Mouse (Mus musculus): Measurements from ENCODE around the gene Serpinf2. TPM values are rescaled to one million over a fixed set of nuclear protein-coding genes. Genes with fewer than 3 reads are reported as not detected.
A peak's percentile ranks its signal among the peaks of the same experiment; 100 is the strongest.

Gene Serpinf2
- total RNA-seq, 2 experiments from 2014 or later: 0.28 TPM; not detected in 1

DNA sequence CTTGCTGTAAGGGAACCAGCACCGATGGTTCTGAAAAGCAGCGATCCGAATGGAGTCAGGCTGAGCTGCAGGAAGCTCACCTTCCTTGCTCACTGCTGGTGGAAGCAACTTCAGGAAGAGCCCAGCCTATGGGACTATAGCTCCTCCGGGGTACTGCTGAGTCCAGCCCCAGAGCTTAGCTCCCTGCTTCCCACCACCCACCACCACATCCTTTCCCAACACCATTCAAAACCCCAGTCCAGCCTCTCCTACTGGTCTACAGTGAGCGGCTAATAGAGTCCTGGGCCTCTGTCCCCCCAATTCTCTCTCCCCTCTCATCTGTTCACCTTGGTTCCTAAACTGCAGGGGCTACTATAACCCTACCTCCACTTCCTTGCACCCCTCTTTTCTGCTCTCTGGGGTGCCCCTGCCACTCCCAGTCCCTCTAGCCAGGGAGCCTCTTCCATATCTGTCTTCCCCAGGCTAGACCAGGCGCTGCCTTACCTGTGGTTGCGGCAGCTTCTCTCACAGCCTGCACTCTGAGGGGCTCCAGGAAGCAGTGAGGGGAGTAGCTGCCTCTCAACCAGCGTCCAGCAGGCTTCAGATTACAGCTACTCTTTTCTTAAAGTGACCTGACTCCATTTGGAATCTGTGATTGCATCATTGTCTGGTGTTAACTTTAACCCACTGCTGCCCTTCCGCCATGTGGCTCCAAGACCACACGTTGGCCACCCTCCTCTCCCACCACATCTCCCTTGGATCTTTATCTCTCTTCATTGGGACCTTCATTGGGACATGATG lies 17.2 kb downstream of the Serpinf2 start, which contains the start of gene Serpinf1:
TSS of gene Serpinf1 (minus strand) at position 689 of the 780 bp plus-strand sequence.
- intact Hi-C loops (cut with DNase I): no loop called here
- DNase-seq (ENCODE audit: extremely low spot score in 1 of 2, low spot score in 2 of 2): no peak
- no peak within 1 kb of the TSS for H3K27ac ChIP-seq
- TF ChIP-seq CTCF (IDR thresholded peaks at IDR 0.05): no peak
- no peak within 1 kb of the TSS for H3K4me3 ChIP-seq

DNA sequence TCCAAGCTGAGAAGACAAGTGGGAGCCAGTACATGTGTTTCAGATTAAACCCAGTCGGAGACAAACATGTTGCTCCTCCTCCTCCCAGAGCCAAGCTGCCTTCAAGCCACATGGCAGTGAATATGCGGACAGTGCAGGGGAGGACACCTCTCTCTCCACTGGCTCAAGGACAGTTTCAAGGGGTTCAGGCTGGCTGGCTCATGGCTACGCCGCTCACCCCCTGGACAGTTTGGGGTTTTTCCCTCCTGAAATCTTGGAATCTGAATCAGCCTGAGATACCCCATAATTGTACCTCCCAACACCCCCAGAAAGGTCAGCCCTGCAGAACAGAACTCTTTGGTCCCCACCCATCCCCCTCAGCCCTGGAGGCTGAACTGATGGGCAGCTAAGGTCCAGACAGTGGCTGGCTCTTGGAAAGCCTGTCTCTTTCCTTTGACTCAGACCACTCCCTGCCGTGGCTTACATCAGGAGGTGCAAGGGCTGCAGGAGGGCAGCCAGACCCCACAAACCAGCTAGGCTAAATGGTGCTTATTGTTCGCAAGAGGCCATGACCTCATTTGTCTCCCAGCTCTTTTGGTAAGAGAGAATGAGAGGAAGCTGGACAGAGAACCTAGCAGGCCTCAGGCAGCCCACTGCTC lies 17.9 kb downstream of the Serpinf2 start:
- intact Hi-C loops (cut with DNase I): no loop called here

DNA sequence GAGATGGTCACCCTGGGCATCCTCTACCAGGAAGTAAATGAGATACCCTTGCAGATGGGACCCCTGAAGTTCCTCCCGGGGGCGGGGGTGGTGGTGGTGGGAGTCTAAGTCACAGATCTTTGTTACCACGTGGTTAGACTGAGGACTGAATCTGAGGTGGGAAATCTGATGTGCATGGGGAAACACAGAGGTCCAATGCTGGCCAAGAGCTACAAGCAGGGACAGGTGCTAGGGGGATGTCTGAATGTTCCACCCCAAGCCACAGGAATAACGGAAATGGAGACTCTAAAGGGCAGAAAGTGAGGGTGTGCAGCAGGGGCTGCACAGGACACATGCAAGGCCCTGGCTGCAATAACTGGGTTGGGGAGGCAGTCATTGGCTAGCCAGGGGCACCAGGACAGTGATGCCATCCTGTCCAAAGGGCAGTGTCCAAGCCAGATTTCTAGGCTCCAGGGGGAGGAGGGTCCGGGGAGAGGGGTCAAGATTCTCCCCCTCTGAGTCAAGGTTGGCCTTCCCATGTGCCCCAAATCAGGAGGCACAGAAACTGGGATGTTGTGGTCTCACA lies 18.5 kb downstream of the Serpinf2 start:
- Histone ChIP-seq H3K4me3 (no peak overlapping the region), H3K27ac (no peak overlapping the region)
- TF ChIP-seq CTCF (IDR thresholded peaks at IDR 0.05): no peak
- intact Hi-C loops (cut with DNase I): no loop called here
- no peak for DNase-seq (ENCODE audit: extremely low spot score in 1 of 2, low spot score in 2 of 2)

More for the DNA sequence above, 17.9 kb downstream of the Serpinf2 start:
- no peak for DNase-seq (ENCODE audit: extremely low spot score in 1 of 2, low spot score in 2 of 2)
- Histone ChIP-seq H3K4me3 (no peak overlapping the region), H3K27ac (no peak overlapping the region)
- TF ChIP-seq CTCF (IDR thresholded peaks at IDR 0.05): no peak

DNA sequence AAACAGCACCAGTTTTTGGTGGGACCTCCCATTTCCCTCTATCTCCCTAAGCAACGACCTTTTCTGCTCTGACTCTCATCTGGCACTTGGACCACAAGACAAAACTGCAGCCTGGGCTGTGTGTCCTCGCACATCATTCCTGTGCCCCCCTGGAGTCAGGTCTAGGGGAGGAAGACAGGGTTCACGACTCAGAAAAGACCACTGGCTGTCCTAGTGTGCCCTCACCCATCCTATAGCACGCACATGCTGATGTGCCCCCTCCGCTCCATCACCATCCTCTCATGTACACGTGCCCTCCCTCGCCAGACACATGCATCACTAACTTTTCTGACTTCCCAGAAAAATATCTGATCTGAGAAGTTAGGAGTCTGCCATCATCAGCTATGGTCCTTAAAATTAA lies 19.4 kb downstream of the Serpinf2 start:
- no peak for DNase-seq (ENCODE audit: extremely low spot score in 1 of 2, low spot score in 2 of 2)
- TF ChIP-seq CTCF (IDR thresholded peaks at IDR 0.05): no peak
- Histone ChIP-seq H3K27ac (no peak overlapping the region), H3K4me3 (no peak overlapping the region)
- intact Hi-C loops (cut with DNase I): no loop called here

DNA sequence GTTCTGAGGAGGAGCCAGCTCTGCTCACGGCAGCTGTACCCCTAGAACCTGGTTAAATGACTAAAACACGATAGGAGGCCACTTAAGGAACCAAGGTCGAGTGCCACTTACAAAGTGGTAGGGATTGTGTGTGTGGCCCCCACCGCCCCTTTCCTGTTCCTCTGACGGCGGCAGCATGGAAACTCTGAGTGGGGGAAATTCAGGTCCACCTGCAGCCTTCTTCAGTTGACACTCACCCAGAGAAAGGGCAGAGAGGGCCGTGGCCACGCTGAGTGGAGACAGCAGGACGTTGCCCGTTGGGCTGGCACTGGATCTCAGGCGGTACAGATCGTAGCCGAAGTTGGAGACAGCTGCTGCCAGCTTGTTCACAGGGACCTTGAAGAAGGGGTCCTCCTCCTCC lies 23.4 kb downstream of the Serpinf2 start:
- intact Hi-C loops (cut with DNase I): no loop called here
- Histone ChIP-seq H3K27ac (no peak overlapping the region), H3K4me3 (no peak overlapping the region)
- TF ChIP-seq CTCF (IDR thresholded peaks at IDR 0.05): no peak
- no peak for DNase-seq (ENCODE audit: extremely low spot score in 1 of 2, low spot score in 2 of 2)

DNA sequence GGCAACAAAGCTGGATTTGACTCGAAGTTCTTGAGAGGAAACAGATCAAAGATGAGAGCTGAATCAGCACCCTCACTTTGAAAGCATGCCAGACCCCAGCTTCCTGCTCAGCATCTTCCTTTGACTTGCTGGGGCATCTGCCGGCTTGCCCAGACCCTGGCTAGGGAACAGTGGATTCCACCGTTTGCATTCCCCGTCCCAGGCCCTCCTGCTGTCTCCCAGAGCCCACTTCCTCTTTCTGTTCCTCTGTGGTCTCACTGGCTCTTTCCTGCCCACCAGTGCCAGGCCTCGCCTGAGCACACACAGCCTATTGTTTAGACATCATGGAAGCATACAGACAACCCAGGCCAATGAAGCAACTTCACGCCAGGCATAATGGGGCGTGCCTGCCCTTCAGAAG lies 24.3 kb downstream of the Serpinf2 start:
- H3K27ac ChIP-seq: no peak overlapping the region
- H3K4me3 ChIP-seq: no peak overlapping the region
- no peak for DNase-seq (ENCODE audit: extremely low spot score in 1 of 2, low spot score in 2 of 2)
- intact Hi-C loops (cut with DNase I): no loop called here
- no peak for TF ChIP-seq CTCF (IDR thresholded peaks at IDR 0.05)

DNA sequence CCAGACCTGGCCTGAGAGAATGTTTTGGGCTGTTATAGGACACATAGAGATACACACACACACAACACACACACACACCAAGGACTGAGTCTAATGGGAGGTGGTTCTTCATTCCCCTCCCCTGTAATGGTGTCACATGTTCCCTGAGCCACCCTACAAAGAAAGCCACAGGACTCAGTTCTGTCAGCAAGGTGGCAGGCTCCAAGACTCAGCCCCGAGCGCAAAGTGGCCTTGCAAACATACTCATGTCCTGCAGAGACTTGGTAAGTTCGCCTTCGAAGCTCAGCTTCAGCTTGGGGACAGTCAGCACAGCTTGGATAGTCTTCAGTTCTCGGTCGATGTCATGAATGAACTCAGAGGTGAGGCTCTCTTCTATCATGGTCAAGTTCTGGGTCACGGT lies 28.8 kb downstream of the Serpinf2 start:
- Histone ChIP-seq H3K4me3 (no peak overlapping the region), H3K27ac (no peak overlapping the region)
- DNase-seq (ENCODE audit: extremely low spot score in 1 of 2, low spot score in 2 of 2): no peak
- intact Hi-C loops (cut with DNase I): no loop called here
- TF ChIP-seq CTCF (IDR thresholded peaks at IDR 0.05): no peak

DNA sequence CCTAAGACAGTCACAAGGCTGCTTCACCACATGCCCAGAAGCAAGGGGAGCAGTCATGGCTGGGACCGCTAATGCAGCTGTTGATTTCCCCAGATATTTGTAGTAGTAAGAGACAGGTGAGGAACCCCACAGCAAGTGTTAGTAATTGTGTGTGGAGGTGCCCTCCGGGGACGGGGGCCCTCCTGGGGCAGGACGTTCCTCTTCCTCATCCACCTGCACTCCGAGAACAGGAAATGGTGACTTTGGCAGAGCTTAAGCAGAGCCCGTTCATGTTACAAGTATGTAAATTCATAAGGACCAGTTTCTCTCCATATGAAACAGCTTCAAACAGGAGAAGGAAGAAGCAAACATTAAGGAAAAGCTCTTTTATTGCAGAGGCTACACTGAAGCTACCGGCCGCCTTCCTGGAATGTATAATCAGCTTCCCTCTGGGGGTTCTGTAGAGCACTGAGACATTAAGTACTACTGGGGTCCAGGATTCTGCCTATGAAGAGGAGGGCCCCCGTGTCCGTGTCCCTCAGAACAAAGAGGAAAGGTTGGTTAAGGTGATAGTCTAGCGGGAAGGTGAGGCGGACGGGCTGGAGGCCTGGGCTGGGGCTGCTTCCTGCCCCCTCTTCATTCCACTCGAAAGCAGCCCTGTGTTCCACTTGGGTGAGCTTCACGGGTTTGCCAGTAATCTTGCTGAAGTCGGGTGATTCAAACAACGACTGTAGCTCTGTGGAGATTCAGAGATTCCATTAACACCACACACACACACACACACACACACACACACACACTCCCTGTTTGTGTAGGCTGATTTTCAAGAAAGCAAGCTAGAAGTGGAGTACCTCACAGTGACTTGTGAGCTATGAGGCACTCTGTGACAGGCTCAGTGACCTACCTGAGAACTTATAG lies 29.5 kb downstream of the Serpinf2 start:
- no peak overlapping the region for H3K4me3 ChIP-seq
- intact Hi-C loops (cut with DNase I): loop anchor here (10.0 kb wide), 1 partner anchor 165 kb away; no protein-coding TSS in a partner anchor
- DNase-seq (ENCODE audit: extremely low spot score in 1 of 2, low spot score in 2 of 2): no peak
- no peak for TF ChIP-seq CTCF (IDR thresholded peaks at IDR 0.05)
- no peak overlapping the region for H3K27ac ChIP-seq

DNA sequence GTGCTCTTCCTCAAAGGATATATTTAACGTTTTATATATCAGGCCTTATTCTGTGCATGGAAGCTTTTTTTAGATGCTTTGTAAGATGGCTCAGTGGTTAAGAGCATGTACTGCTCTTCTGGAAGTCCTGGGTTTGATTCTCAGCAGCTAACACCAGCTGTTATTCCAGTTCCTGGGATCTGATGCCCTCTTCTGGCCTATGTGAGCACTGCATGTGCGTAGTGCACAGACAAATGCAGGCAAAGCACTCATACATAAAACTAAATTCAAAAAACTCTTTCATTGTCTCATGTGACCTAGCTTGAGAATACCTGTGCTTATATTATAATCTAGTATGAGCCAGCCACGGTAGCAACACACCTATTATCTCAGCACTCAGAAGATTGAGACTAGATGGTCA lies 32.5 kb downstream of the Serpinf2 start:
- Histone ChIP-seq H3K27ac (no peak overlapping the region), H3K4me3 (no peak overlapping the region)
- no peak for DNase-seq (ENCODE audit: extremely low spot score in 1 of 2, low spot score in 2 of 2)
- peak; percentile 66 for TF ChIP-seq CTCF (IDR thresholded peaks at IDR 0.05)
- intact Hi-C loops (cut with DNase I): loop anchor here (10.0 kb wide), 1 partner anchor 168 kb away; no protein-coding TSS in a partner anchor

DNA sequence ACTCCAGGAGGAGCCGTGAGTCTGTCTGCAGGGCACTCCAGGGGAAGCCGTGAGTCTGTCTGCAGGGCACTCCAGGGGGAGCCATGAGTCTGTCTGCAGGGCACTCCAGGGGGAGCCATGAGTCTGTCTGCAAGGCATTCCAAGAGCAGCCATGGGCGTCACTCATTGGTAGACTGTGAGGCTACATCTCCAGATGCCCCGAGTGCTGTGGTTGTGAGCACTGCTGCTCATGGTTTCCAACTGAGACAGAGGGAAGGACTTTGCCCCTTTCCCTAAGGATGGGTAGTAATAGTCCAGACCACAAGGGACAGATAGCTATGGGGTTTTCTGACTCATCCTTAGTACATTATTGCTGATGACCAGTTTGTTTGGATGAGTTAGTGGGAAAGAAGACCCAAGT lies 33.3 kb downstream of the Serpinf2 start:
- DNase-seq (ENCODE audit: extremely low spot score in 1 of 2, low spot score in 2 of 2): no peak
- TF ChIP-seq CTCF (IDR thresholded peaks at IDR 0.05): no peak
- intact Hi-C loops (cut with DNase I): loop anchor here (10.0 kb wide), 1 partner anchor 169 kb away; no protein-coding TSS in a partner anchor
- Histone ChIP-seq H3K4me3 (no peak overlapping the region), H3K27ac (no peak overlapping the region)

DNA sequence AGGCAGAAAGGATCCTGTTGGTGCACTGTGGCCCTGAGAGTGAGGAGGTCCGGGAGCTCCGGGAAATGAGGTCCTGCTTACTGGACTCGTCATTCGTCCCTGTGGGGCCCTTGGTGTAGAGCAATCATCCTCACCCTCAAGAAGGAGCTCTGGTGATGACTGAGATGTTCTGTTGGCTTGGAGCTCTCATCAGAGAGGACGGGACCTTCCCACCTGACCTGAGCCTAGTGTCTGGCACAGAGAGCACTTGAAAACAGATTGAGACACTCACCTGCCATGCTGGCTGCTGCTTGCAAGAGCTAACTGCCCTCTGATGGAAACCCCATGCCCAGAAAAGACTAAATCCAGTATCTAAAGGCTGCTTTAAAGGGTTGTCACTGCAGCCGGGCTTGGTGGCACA lies 34.6 kb downstream of the Serpinf2 start:
- intact Hi-C loops (cut with DNase I): loop anchor here (10.0 kb wide), 1 partner anchor 170 kb away; no protein-coding TSS in a partner anchor
- TF ChIP-seq CTCF (IDR thresholded peaks at IDR 0.05): no peak
- no peak overlapping the region for H3K4me3 ChIP-seq
- H3K27ac ChIP-seq: no peak overlapping the region
- no peak for DNase-seq (ENCODE audit: extremely low spot score in 1 of 2, low spot score in 2 of 2)
